Mouse (Mus musculus) myocyte (in vitro differentiated cells): ENCODE data around the gene Notch2.

Source experiments
- MAX ChIP-seq: IDR thresholded peaks from one replicate; pipeline ENCODE4 v1.6.1; 2011; ENCODE audit warnings: low read depth, mild to moderate bottlenecking, control low read depth
- MYOD1 ChIP-seq, 3 experiments: IDR thresholded peaks; one replicate each; pipeline ENCODE4 v1.6.1; 2011; ENCODE audit warnings: control low read depth in 2 of 3, low read depth in 2 of 3, mild to moderate bottlenecking in 2 of 3, moderate library complexity in 1 of 3; ENCODE audit not compliant: insufficient read length in 2 of 3, control insufficient read depth in 1 of 3
- MYOG ChIP-seq, 3 experiments: IDR thresholded peaks; one replicate each; pipeline ENCODE4 v1.6.1; 2011; ENCODE audit warnings: control low read depth in 2 of 3, low read depth in 2 of 3, mild to moderate bottlenecking in 2 of 3; ENCODE audit not compliant: insufficient read length in 2 of 3, control insufficient read depth in 1 of 3, insufficient read depth in 1 of 3
- POLR2A ChIP-seq: IDR thresholded peaks from one replicate; pipeline ENCODE4 v1.6.1; 2011; ENCODE audit warnings: low read depth, mild to moderate bottlenecking, control low read depth, moderate library complexity; ENCODE audit not compliant: insufficient read length
- POLR2AphosphoS2 ChIP-seq: IDR thresholded peaks from one replicate; pipeline ENCODE4 v1.6.1; 2011; ENCODE audit warnings: low read depth, control low read depth; ENCODE audit not compliant: insufficient read length
- TCF12 ChIP-seq: IDR thresholded peaks from one replicate; pipeline ENCODE4 v1.6.1; 2011; ENCODE audit warnings: mild to moderate bottlenecking, control low read depth; ENCODE audit not compliant: poor library complexity, insufficient read depth, severe bottlenecking
- TCF3 ChIP-seq: IDR thresholded peaks from one replicate; pipeline ENCODE4 v1.6.1; 2011; ENCODE audit warnings: low read depth, control low read depth; ENCODE audit not compliant: insufficient read length
- USF1 ChIP-seq: IDR thresholded peaks from one replicate; pipeline ENCODE4 v1.6.1; 2011; ENCODE audit warnings: low read depth, mild to moderate bottlenecking, control low read depth, moderate library complexity

GRCm38 (mm10) chr3:98044768-98045368 is 31.5 kb downstream of the Notch2 start:
- TF ChIP-seq POLR2A = no peak
- TF ChIP-seq MYOD1 (IDR thresholded peaks at IDR 0.05; ENCODE audit: control insufficient read depth in 1 of 3, insufficient read length in 2 of 3, low read depth in 2 of 3) = no peak
- TF ChIP-seq USF1 = no peak
- TF ChIP-seq MYOG (IDR thresholded peaks at IDR 0.05; ENCODE audit: control insufficient read depth in 1 of 3, insufficient read depth in 1 of 3, insufficient read length in 2 of 3, low read depth in 2 of 3) = no peak
- no peak for TF ChIP-seq TCF3
- TF ChIP-seq POLR2AphosphoS2 = no peak
- no peak for TF ChIP-seq TCF12
- TF ChIP-seq MAX = no peak
